In genomic region chr6:71631706-71632461, GRCm38 (mm10) we compare ENCODE assay signal across 8 mouse cellular contexts. TPM values are rescaled to one million over a fixed set of nuclear protein-coding genes. Genes with fewer than 3 reads are reported as not detected.
A peak's percentile ranks its signal among the peaks of the same experiment; 100 is the strongest.
DNase-seq lines count a peak whose midpoint lies in the region; ATAC-seq and TF ChIP-seq lines count a peak whose summit lies in the region.

No protein-coding gene starts in this region.

- no peaks in the 10 kb centered on the region for H3K9me3 ChIP-seq in forebrain, embryonic 13.5 days (replicated peaks)
- no peaks in the 10 kb centered on the region for H3K9me3 ChIP-seq in heart, embryonic 16.5 days (replicated peaks; ENCODE audit: control insufficient read depth, low read length)

- WGBS in forebrain, embryonic 13.5 days = under 1% methylated on average over 41 of the region's 42 CpGs
- WGBS in heart, embryonic 16.5 days = 3% methylated on average over 42 of the region's 42 CpGs
- WGBS in lung, adult 2 months = 2% methylated on average over 41 of the region's 42 CpGs

- no peak for ATAC-seq in forebrain, embryonic 13.5 days
- peak; percentile 1; the same call in 1 of the 2 replicates for ATAC-seq in heart, embryonic 16.5 days (replicated peaks; ENCODE audit: extremely low read depth, insufficient read depth, low FRiP score)

- TF ChIP-seq CTCF in lung, adult 2 months (IDR thresholded peaks at IDR 0.05; ENCODE audit: insufficient read depth, low read length) = no peak

- H3K4me1 ChIP-seq in forebrain, embryonic 13.5 days = peaks cover 32% of the 10 kb centered on the region
- peaks cover 21% of the 10 kb centered on the region for H3K4me1 ChIP-seq in heart, embryonic 16.5 days (ENCODE audit: control insufficient read depth, insufficient read depth, low read length)
- H3K4me1 ChIP-seq in lung, adult 2 months (ENCODE audit: control insufficient read depth, insufficient read depth, low read length) = peaks cover 10% of the 10 kb centered on the region

- H3K4me2 ChIP-seq in forebrain, embryonic 13.5 days = peak overlapping the region; percentile 84
- peak overlapping the region; percentile 81 for H3K4me2 ChIP-seq in heart, embryonic 16.5 days (ENCODE audit: low read depth, low read length)

- DNase-seq in CD4-positive helper T cell, adult 2 months (ENCODE audit: low read depth, low spot score) = peak; percentile 50
- peak; percentile 65 for DNase-seq in brain, adult 2 months (ENCODE audit: low read depth, low spot score)
- DNase-seq in kidney, postnatal 4 days = peak; percentile 65 to 72
- DNase-seq in lung, adult 2 months = peak; percentile 66
- DNase-seq in ovary, postnatal 36 days (ENCODE audit: low spot score) = peak; percentile 60
- peak; percentile 52 for DNase-seq in urinary bladder, adult 2 months (ENCODE audit: low spot score)

- peak overlapping the region; percentile 88 for H3K4me3 ChIP-seq in forebrain, embryonic 13.5 days
- H3K4me3 ChIP-seq in heart, embryonic 16.5 days (ENCODE audit: low read length) = peak overlapping the region; percentile 79
- H3K4me3 ChIP-seq in lung, adult 2 months (replicated peaks; ENCODE audit: extremely low read depth, low read depth, low read length) = peak overlapping the region; percentile 97

- peaks cover 4% of the 10 kb centered on the region for H3K27me3 ChIP-seq in forebrain, embryonic 13.5 days
- H3K27me3 ChIP-seq in heart, embryonic 16.5 days (ENCODE audit: control insufficient read depth, insufficient read depth, low read length) = peaks cover 1% of the 10 kb centered on the region; the same call in 1 of the 2 replicates

- no peak for TF ChIP-seq POLR2A in lung, adult 2 months (IDR thresholded peaks at IDR 0.05; ENCODE audit: borderline replicate concordance, extremely low read depth, low read depth, low read length)

- H3K27ac ChIP-seq in forebrain, embryonic 13.5 days = peak overlapping the region; percentile 96
- H3K27ac ChIP-seq in heart, embryonic 16.5 days (ENCODE audit: low read length) = peak overlapping the region; percentile 98

- peaks cover 21% of the 10 kb centered on the region for H3K36me3 ChIP-seq in forebrain, embryonic 13.5 days (ENCODE audit: poor library complexity, severe bottlenecking)
- peaks cover 15% of the 10 kb centered on the region for H3K36me3 ChIP-seq in heart, embryonic 16.5 days (ENCODE audit: control insufficient read depth, insufficient read depth)

- H3K9ac ChIP-seq in forebrain, embryonic 13.5 days = peak overlapping the region; percentile 91
- peak overlapping the region; percentile 88 for H3K9ac ChIP-seq in heart, embryonic 16.5 days (ENCODE audit: low read length)

RNA-seq across cellular contexts. Expression of gene Kdm3a, which starts 0.9 kb away (rescaled TPM):
- polyA plus RNA-seq in forebrain, embryonic 13.5 days (2015; fragmentation: Nextera tagmentation; extraction: Ambion mirVana) = 68.0 and 78.8 TPM in 2 replicates
- 34.1 and 35.1 TPM in 2 replicates for polyA plus RNA-seq in heart, embryonic 16.5 days (2015; fragmentation: Nextera tagmentation; extraction: Ambion mirVana)
- polyA plus RNA-seq in lung, adult 2 months (2012; rRNA removed) = 11.3 and 16.5 TPM in 2 replicates
- polyA plus RNA-seq in urinary bladder, adult 2 months (2012; rRNA removed) = 38.7 and 40.6 TPM in 2 replicates
